Mouse (Mus musculus) C2C12 (cell line): ENCODE measurements at regions not wholly inside any gene's neighbourhood (a gene's known extent, or its start where the extent isn't known, plus 50 kb on each side); places are given as distances from the start of the nearest gene placed in this dataset.

Experiments
- H3K27me3 ChIP-seq: one replicate; pipeline ENCODE4 v1.6.1; 2011; ENCODE audit not compliant: control insufficient read depth, insufficient read depth, insufficient read length
- H3K36me3 ChIP-seq: one replicate; pipeline ENCODE4 v1.6.1; 2011; ENCODE audit not compliant: control insufficient read depth, insufficient read depth
- H3K4me3 ChIP-seq: one replicate; pipeline ENCODE4 v1.5.1; 2011; ENCODE audit warnings: mild to moderate bottlenecking, control low read depth; ENCODE audit not compliant: poor library complexity, insufficient read depth, severe bottlenecking
- H3K79me2 ChIP-seq: one replicate; pipeline ENCODE4 v1.6.1; 2011; ENCODE audit not compliant: control insufficient read depth, insufficient read depth
- H3K79me3 ChIP-seq: one replicate; pipeline ENCODE4 v1.6.1; 2011; ENCODE audit warnings: low read depth, control low read depth
- H3ac ChIP-seq: one replicate; pipeline ENCODE3; 2011; ENCODE audit warnings: low read depth; ENCODE audit not compliant: control insufficient read depth, insufficient read length
- CEBPB ChIP-seq: IDR thresholded peaks from one replicate; pipeline ENCODE4 v1.6.1; 2011; ENCODE audit warnings: low read depth, mild to moderate bottlenecking, control low read depth, moderate library complexity
- CTCF ChIP-seq: IDR thresholded peaks from one replicate; pipeline ENCODE4 v1.5.1; 2011; ENCODE audit not compliant: control insufficient read depth, insufficient read depth, insufficient read length
- FOSL1 ChIP-seq: IDR thresholded peaks from one replicate; pipeline ENCODE4 v1.8.0; 2011; ENCODE audit warnings: mild to moderate bottlenecking, low read length; ENCODE audit not compliant: poor library complexity, insufficient read depth, severe bottlenecking
- MAX ChIP-seq: IDR thresholded peaks from one replicate; pipeline ENCODE4 v1.6.1; 2011; ENCODE audit warnings: mild to moderate bottlenecking, control low read depth
- MYOD1 ChIP-seq: IDR thresholded peaks from one replicate; pipeline ENCODE4 v1.6.1; 2011; ENCODE audit warnings: low read depth; ENCODE audit not compliant: control insufficient read depth, insufficient read length
- MYOG ChIP-seq: IDR thresholded peaks from one replicate; pipeline ENCODE4 v1.6.1; 2011; ENCODE audit not compliant: control insufficient read depth, insufficient read length; ENCODE audit errors: extremely low read depth
- USF1 ChIP-seq: IDR thresholded peaks from one replicate; pipeline ENCODE4 v1.6.1; 2011; ENCODE audit warnings: low read depth, mild to moderate bottlenecking, control low read depth, moderate library complexity

GRCm38 (mm10) chr14:73996229-73996628 lies 335.2 kb downstream of the Gm21750 start:
- Histone ChIP-seq H3K79me3 (no peaks in the 10 kb centered on the region), H3K36me3 (no peaks in the 10 kb centered on the region), H3K27me3 (no peaks in the 10 kb centered on the region), H3ac (no peak overlapping the region), H3K79me2 (no peaks in the 10 kb centered on the region), H3K4me3 (no peak overlapping the region)
- no peak for TF ChIP-seq FOSL1

GRCm38 (mm10) chr14:73997796-73998195 lies 336.8 kb downstream of the Gm21750 start:
- Histone ChIP-seq H3K79me3 (no peaks in the 10 kb centered on the region), H3K36me3 (no peaks in the 10 kb centered on the region), H3ac (no peak overlapping the region), H3K79me2 (no peaks in the 10 kb centered on the region), H3K27me3 (no peaks in the 10 kb centered on the region), H3K4me3 (no peak overlapping the region)
- TF ChIP-seq CEBPB (no peak), FOSL1 (no peak), USF1 (no peak), MAX (no peak), CTCF (no peak), MYOG (no peak), MYOD1 (no peak)

- no peaks in the 10 kb centered on the region for H3K79me3 ChIP-seq
- H3K27me3 ChIP-seq, result no peaks in the 10 kb centered on the region
- H3K79me2 ChIP-seq, result no peaks in the 10 kb centered on the region
- H3ac ChIP-seq, result no peak overlapping the region
- no peaks in the 10 kb centered on the region for H3K36me3 ChIP-seq
- no peak overlapping the region for H3K4me3 ChIP-seq
- no peak for TF ChIP-seq MAX
- TF ChIP-seq MYOG, result no peak
- TF ChIP-seq CEBPB, result no peak
Measured at GRCm38 (mm10) chr14:73999409-73999909, 338.4 kb downstream of the Gm21750 start.

- no peaks in the 10 kb centered on the region for H3K36me3 ChIP-seq
- H3K27me3 ChIP-seq, result no peaks in the 10 kb centered on the region
- TF ChIP-seq MYOD1 (no peak), MYOG (no peak), CEBPB (no peak), MAX (no peak), FOSL1 (no peak), CTCF (no peak), USF1 (no peak)
- H3K4me3 ChIP-seq, result no peak overlapping the region
- H3ac ChIP-seq, result no peak overlapping the region
- no peaks in the 10 kb centered on the region for H3K79me2 ChIP-seq
- H3K79me3 ChIP-seq, result no peaks in the 10 kb centered on the region
Measured at GRCm38 (mm10) chr14:74006911-74007310, 345.9 kb downstream of the Gm21750 start.

- TF ChIP-seq USF1 (no peak), MYOG (no peak), MAX (no peak), MYOD1 (no peak), FOSL1 (no peak), CTCF (no peak), CEBPB (no peak)
- Histone ChIP-seq H3ac (no peak overlapping the region), H3K27me3 (no peaks in the 10 kb centered on the region), H3K79me2 (no peaks in the 10 kb centered on the region), H3K79me3 (no peaks in the 10 kb centered on the region), H3K4me3 (no peak overlapping the region), H3K36me3 (no peaks in the 10 kb centered on the region)
Measured at GRCm38 (mm10) chr14:74011555-74011954, 350.5 kb downstream of the Gm21750 start.

- Histone ChIP-seq H3K36me3 (no peaks in the 10 kb centered on the region), H3K79me3 (no peaks in the 10 kb centered on the region), H3ac (no peak overlapping the region), H3K4me3 (no peak overlapping the region), H3K27me3 (no peaks in the 10 kb centered on the region), H3K79me2 (no peaks in the 10 kb centered on the region)
- no peak for TF ChIP-seq USF1
- TF ChIP-seq MYOD1, result no peak
- no peak for TF ChIP-seq CTCF
- no peak for TF ChIP-seq FOSL1
- no peak for TF ChIP-seq MAX
- no peak for TF ChIP-seq MYOG
- TF ChIP-seq CEBPB, result no peak
Measured at GRCm38 (mm10) chr14:74019421-74019820, 358.4 kb downstream of the Gm21750 start.
